Mouse (Mus musculus) E14TG2a.4 (cell line): ENCODE measurements around the gene Gm21987.

Experiments used
- H3K27me3 ChIP-seq: 2 replicates; pipeline ENCODE4 v1.6.1; 2014; ENCODE audit warnings: low read length, control low read depth; ENCODE audit not compliant: insufficient read depth
- H3K36me3 ChIP-seq: 2 replicates; pipeline ENCODE4 v1.6.1; 2014; ENCODE audit warnings: low read length, control low read depth; ENCODE audit not compliant: insufficient read depth
- H3K4me1 ChIP-seq: replicated peaks from 2 replicates; pipeline ENCODE4 v1.6.1; 2014; ENCODE audit warnings: low read depth, low read length, control low read depth
- H3K4me3 ChIP-seq: replicated peaks from 2 replicates; pipeline ENCODE4 v1.5.1; 2014; ENCODE audit warnings: mild to moderate bottlenecking, low read length
- H3K9me3 ChIP-seq: 2 replicates; pipeline ENCODE4 v1.6.1; 2014; ENCODE audit warnings: low read length, control low read depth
- CTCF ChIP-seq: conservative IDR thresholded peaks from 2 replicates; pipeline ENCODE4 v1.5.1; 2014; ENCODE audit warnings: low read length
- NANOG ChIP-seq: IDR thresholded peaks from 2 replicates; pipeline ENCODE4 v1.6.1; 2014; ENCODE audit warnings: borderline replicate concordance, low read length, mixed read lengths
- POU5F1 ChIP-seq: IDR thresholded peaks from 2 replicates; pipeline ENCODE4 v1.6.1; 2014; ENCODE audit warnings: low read length, borderline replicate concordance

Gene Gm21987

DNA sequence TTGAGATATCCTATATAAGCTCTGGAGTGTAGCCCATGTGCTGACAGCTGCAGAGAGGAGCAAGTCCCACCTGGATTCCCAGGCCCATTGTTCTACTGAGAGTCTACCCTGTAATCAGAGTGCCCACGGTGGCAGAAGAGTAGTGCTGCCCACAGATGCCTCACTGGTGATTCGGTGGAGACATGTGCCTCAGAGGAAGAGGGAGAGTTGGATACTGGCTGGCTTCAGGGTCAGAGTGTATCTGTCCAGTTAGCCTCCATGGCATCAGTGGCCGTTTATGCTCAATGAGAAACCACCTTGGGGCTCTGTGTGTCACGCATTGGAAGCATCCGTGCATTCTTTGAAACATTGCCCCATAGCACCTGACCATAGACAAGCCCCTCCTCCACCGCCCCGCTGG, 16.8 kb downstream of the Gm21987 start:
- Histone ChIP-seq H3K4me1 (peaks cover 7% of the 10 kb centered on the region), H3K36me3 (no peaks in the 10 kb centered on the region), H3K27me3 (peaks cover 13% of the 10 kb centered on the region), H3K4me3 (no peak overlapping the region), H3K9me3 (no peaks in the 10 kb centered on the region)
- TF ChIP-seq NANOG (no peak), POU5F1 (no peak), CTCF (no peak)

DNA sequence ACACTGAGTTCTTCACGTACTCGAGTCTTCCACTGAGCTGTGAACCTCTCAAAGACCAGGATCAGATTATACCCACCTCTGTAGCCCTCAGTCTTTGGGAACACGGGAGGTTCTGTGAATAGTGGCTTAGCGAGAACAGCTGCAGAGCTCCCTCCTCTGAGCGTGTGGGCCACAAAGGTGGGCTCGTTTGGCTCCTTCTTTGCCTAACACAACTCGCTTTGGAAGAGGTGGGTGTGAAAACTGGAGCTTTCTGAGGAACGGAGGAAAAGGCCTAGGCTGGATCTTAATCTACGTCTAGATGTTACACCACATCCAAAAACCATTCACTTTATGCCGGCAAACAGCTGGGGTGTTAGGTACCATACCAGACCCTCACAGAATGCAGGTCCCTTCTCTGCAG, 18.6 kb downstream of the Gm21987 start:
- no peak for TF ChIP-seq POU5F1
- TF ChIP-seq CTCF, result no peak
- no peak for TF ChIP-seq NANOG
- Histone ChIP-seq H3K9me3 (no peaks in the 10 kb centered on the region), H3K4me3 (no peak overlapping the region), H3K27me3 (peaks cover 29% of the 10 kb centered on the region), H3K36me3 (no peaks in the 10 kb centered on the region), H3K4me1 (peaks cover 12% of the 10 kb centered on the region)

DNA sequence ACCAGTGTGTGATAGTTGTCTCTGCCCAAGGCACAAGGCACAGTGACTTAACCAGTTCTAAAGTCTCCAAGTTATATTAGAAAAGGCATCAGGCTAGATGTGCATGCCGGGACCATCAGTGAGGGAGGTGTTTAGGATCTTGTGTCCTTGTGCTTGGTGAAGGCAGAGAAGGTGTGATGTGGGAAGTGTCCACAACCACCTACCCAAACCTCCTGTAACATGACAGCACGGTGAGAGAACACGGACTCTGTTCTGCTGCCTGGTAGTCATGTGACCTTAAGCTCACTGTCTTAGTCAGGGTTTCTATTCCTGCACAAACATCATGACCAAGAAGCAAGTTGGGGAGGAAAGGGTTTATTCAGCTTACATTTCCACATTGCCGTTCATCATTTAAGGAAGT, 19.4 kb downstream of the Gm21987 start:
- peaks cover 14% of the 10 kb centered on the region for H3K4me1 ChIP-seq
- TF ChIP-seq CTCF (no peak), NANOG (no peak), POU5F1 (no peak)
- no peaks in the 10 kb centered on the region for H3K9me3 ChIP-seq
- H3K4me3 ChIP-seq, result no peak overlapping the region
- H3K27me3 ChIP-seq, result peaks cover 38% of the 10 kb centered on the region
- H3K36me3 ChIP-seq, result no peaks in the 10 kb centered on the region

DNA sequence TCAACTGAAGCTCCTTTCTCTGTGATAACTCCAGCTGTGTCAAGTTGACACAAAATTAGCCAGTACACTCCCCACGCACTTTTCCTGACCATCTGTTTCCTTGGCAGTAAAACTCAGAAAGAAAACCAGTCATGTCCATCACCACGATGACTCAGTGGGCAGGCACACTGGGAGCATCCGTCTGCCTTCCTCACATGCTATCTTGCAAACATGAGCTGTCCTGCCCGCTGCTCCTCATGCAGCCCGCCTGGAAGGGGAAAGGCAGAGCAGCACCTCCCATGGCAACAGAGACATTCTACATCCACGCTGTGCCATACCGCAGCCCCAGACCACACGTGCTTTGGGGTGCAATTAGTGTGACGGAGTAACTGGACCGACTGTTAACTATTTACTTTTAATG, 21.5 kb downstream of the Gm21987 start:
- H3K36me3 ChIP-seq, result no peaks in the 10 kb centered on the region
- H3K9me3 ChIP-seq, result no peaks in the 10 kb centered on the region
- TF ChIP-seq CTCF (no peak), POU5F1 (no peak), NANOG (no peak)
- H3K4me1 ChIP-seq, result peaks cover 11% of the 10 kb centered on the region
- H3K27me3 ChIP-seq, result peaks cover 40% of the 10 kb centered on the region
- H3K4me3 ChIP-seq, result no peak overlapping the region

DNA sequence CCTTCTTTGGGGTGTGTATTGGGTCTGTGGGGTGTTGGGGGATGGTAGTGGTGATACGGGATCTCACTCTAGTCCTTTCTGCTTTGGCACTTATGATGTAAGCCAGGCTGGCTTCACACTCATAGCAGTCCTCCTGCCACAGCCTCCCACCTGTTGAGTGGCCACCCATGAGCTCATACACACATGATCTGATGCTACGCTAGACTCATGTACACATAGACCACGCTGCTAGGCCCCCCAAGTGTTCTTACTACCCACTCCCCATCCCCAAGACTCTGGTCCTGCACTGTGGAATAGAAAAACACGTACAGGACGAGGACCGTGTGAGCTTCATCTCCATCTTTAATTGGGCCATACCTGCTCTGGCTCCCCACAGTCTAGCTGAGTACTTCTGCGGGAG, 22.2 kb downstream of the Gm21987 start:
- Histone ChIP-seq H3K4me3 (no peak overlapping the region), H3K27me3 (peaks cover 47% of the 10 kb centered on the region), H3K9me3 (no peaks in the 10 kb centered on the region), H3K4me1 (peaks cover 17% of the 10 kb centered on the region), H3K36me3 (no peaks in the 10 kb centered on the region)
- TF ChIP-seq POU5F1 (no peak), NANOG (no peak), CTCF (no peak)

DNA sequence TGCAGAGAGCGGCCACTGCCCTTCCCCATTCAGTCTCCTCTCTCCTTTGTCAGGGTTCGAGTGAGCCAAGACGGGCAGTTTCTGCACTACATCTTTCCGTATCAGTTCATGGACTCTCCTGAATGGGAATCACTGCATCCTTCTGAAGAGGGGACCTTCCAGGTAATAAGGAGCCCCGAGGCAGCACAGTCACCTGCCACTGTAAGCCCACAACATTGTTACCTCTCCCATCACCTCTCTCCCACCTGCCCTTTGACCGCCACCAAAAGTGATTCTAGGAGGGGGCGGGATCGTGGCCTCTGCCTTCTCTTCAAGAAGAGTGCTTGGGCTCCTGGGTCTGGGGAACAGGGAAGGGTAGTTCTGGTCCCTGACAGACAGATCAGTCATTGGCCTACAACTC, 22.6 kb downstream of the Gm21987 start:
- H3K4me1 ChIP-seq, result peaks cover 22% of the 10 kb centered on the region
- no peak overlapping the region for H3K4me3 ChIP-seq
- no peak for TF ChIP-seq CTCF
- H3K36me3 ChIP-seq, result no peaks in the 10 kb centered on the region
- H3K9me3 ChIP-seq, result no peaks in the 10 kb centered on the region
- peaks cover 51% of the 10 kb centered on the region for H3K27me3 ChIP-seq

DNA sequence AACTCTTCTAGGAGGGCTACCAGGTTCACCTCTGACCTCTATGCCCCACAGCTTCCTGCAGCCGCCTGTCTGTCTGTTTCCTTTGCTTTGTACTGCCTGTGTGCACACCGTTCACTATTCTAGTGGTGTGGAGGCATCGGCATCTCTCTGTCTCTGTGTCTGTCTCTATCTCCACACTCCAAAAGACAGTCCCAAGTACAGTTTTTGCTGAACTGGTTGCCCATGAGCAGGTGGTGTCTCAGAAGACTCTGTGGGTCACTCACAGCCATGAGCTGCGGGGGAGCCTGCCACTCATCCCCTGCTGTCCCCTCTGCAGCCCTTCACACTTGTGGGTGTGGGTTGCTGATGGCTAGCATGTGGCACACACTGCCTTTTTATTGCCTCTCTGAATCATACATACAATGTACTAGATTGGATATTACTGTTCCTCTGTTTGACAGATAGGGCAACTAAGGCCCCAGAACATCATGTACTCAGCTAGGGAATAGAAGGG, 23.2 kb downstream of the Gm21987 start:
- TF ChIP-seq NANOG, result no peak
- TF ChIP-seq CTCF, result no peak
- TF ChIP-seq POU5F1, result no peak
- H3K4me3 ChIP-seq, result no peak overlapping the region

DNA sequence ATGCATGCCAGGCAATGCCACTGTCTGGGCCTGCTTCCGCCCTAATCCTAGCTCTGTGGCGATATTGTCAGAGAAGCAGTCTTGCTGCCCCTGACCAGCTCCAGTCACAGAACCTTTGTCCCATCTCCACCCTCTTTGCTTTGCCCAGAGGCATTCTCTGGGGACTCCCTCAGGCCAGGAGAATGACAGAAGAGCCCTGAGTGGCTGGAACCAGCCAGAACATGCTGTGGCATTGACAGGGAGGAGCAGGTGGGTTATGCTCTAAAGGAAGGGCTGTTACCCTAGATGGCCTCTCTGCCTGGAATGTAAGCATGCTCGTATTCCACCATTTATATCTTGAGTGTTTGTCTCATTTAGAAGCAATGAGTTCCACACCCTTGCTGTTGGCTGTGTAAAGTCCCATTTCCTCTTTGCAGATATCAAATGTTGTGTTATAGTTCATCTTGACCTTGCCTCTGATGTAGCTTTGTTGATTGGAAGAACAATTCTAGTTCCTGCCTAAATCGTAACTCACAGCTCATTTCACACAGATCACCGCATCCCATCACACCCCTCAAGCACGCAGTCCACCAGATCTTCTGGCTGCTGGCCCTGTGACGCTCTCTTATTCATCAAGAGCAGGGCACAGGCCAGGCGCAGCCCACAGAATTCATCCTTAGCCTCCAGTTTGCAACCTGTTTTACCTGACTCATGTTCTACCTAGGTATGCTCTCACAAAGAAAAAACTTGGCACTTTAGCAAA, 24.0 kb downstream of the Gm21987 start:
- no peak for TF ChIP-seq NANOG
- TF ChIP-seq POU5F1, result no peak
- no peaks in the 10 kb centered on the region for H3K9me3 ChIP-seq
- no peaks in the 10 kb centered on the region for H3K36me3 ChIP-seq
- H3K4me3 ChIP-seq, result no peak overlapping the region
- H3K4me1 ChIP-seq, result peaks cover 24% of the 10 kb centered on the region
- H3K27me3 ChIP-seq, result peaks cover 65% of the 10 kb centered on the region

More for the DNA sequence above, 23.2 kb downstream of the Gm21987 start:
- Histone ChIP-seq H3K4me1 (peaks cover 23% of the 10 kb centered on the region), H3K27me3 (peaks cover 57% of the 10 kb centered on the region), H3K36me3 (no peaks in the 10 kb centered on the region), H3K9me3 (no peaks in the 10 kb centered on the region)

DNA sequence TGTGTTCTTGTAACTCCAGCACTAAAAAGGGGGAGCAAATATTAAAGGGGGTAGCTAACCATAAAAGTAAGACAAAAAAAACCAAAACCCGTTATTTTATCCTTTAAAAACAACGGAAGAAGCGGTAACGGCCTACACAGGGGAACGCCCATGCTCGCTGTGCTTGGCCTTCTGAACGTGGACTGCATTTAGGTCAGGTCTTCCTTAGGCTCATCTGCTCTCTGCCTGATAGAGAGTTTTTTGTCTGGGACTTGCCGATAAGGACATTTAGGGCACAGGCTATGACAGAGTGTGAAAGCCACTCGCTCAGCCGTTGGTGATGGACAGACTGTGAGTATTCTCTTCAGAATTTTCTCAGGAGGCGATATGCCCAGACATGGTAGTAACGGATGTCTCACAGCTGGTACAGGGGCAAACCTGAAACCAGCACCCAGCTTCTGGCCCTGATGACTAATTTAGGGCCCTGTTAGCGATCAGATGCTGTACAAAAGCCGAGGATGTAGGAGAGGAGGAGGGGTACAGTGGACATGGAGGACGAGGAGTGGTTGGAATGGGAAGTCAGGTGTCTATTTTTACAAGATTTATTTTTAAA, 25.0 kb downstream of the Gm21987 start:
- H3K4me3 ChIP-seq, result no peak overlapping the region
- TF ChIP-seq POU5F1, result no peak
- no peak for TF ChIP-seq CTCF
- TF ChIP-seq NANOG, result no peak
- no peaks in the 10 kb centered on the region for H3K36me3 ChIP-seq
- H3K27me3 ChIP-seq, result peaks cover 70% of the 10 kb centered on the region
- peaks cover 32% of the 10 kb centered on the region for H3K4me1 ChIP-seq
- H3K9me3 ChIP-seq, result no peaks in the 10 kb centered on the region
